Mouse (Mus musculus): ENCODE data around the gene 4931406C07Rik.

The 4931406C07Rik gene

DNA sequence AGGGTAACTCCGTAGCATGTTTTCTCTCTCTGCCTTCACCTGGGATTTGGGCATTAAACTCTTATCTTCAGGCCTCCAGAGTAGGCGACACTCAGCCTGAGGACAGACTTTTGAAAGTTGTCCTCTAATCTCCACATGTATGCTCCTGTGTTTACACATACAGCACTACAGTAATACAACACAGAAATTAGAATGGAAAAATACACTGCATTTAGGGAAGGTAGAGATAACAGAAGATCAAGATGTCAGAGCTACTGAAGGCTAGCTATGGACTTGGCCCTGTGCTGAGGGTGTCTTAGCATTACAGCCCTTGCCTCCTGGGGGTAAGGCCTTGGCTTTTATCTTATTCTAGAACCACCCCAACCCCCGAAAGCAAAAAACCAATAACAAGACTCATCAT, 17.8 kb downstream of the 4931406C07Rik start:
- DNase-seq (ENCODE audit: low read depth), result no peak

DNA sequence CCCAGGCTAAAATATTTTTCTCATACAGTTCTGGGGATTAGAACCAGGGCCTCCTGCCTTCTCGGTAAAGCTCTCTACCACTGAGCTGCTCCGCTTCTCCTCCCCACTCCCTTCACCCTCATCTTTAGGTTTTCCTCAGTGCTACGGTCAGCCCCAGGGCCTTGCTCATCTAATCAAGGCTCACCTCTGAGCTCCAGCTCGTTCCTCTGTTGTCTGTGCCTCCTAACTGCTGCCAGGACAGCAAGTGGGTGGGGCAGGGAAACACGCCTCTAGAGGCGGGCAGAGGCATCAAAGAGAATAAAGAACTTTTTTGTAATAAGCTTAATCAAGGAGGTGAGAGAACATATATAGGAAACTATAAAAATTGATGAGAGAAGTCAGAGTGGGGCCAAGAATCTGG, 18.4 kb downstream of the 4931406C07Rik start:
- DNase-seq (ENCODE audit: low read depth), result no peak

DNA sequence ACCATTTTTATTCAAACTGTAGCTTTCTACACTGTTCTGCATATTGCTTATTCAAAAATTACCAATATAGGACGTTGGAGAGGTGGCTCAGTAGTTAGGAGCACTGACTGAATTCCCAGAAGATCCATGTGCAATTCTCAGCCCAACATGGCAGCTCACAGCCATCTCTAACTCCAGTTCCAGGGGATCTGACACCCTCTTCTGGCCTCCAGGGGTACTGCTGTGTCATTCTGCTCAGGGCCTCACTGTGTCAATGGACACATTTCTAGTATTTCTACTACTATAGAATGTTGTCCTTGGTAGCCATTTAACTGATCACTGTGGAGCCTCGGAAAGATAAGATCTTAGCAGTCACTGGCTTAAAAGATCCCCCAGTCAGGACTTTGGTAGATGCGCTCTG, 20.8 kb downstream of the 4931406C07Rik start:
- no peak for DNase-seq (ENCODE audit: low read depth)

DNA sequence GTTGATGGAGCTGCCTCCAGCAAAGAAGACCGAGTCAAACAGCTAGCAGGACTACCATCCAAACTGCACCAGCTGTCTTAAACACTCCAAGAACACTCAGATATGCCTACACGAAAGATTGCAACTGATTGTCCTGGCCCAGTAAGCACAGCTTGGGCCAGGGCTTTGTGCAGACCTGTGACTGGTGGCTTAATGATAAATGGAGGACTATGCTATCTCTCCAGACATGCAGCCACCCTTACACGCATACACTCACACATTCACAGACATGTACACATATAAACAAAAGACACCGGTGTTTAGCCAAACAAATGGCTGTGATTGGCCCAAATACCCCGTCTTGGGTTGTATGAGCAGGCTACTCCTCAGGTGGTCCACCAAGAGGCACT, 25.8 kb downstream of the 4931406C07Rik start:
- DNase-seq (ENCODE audit: low read depth), result no peak

DNA sequence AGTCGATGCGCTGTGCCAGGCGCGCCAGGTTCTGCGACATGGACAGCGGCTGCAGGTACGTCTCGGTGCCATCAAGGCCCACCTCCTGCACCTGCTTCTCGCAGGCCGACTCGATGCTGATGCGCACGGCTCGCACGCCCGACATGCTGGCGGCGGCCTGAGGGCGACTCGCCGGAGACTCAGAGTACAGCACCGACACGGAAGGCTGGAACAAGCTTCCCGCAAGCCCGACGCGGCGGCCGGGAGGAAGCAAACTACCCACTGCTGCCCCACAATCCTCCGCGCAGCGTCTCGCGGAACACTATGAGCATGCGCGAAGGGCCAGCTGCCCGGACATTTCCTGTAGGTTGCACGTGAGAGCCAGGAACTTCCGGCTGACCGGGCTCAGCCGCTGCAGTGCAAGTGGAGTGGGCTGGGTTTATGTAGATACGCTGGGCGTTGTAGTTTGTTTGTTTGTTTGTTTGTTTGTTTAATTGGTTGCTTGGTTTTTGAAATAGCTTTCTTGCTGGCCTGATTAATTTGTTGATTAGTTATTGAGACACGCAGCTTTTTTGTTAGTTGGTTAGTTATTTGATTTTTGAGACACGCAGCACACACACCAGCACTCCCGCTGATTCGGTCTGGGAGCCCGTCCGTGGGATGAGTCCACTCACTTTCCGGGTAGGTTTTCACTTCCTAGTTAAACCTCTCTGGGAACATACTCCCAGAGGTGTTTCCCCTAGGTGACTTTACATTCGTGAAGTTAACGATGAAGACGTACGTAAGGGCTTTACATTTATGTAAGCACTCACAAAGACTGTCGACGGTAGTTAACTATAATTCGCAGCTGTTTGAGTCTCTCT, 26.4 kb downstream of the 4931406C07Rik start, which contains the start of gene Med17:
TSS of gene Med17 (minus strand) at position 283 of the 842 bp plus-strand sequence.
- DNase-seq (ENCODE audit: low read depth), result peak; percentile 94

DNA sequence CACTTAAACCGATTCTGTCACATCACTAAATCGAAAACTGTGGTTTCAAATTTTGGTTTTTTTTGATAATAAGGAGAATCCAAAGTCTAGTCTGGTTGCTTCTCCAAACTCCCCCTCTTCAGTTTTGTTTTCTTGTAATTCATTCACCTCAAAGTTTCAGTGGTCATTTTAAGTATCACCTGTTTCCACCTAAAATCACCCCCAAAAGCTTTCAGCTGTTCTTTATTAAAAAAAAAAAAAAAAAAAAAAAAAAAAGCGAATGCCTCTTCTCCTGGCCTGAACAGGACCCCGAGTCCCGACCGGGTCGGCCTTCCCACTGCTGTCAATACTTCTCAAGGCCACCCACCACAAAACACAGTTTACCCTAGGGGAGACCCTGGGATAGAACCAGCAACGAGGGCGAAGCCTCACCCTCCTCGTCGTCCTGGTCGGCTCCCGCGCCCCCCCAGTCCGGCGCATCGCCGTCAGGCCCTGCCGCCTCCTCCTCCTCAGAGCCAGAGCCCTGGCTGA, 27.1 kb downstream of the 4931406C07Rik start:
- DNase-seq (ENCODE audit: low read depth), result no peak

DNA sequence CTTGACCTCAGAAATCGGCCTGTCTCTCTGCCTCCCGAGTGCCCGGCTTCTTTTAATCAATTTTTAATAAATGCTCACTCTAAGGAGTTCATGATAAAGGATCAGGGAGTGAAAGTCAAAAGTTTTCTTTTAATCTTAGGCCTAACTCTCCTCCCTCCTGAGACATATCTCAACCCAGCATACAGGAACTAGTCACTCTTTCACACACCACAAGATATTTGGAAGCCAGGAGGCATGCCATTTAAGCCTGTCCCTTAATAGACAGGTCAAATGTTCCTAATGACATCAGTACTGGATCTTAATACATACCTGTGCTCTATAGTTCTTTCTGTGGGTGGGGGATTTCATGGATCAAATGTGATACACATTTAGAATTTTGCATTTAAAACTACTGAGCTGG, 27.9 kb downstream of the 4931406C07Rik start:
- no peak for DNase-seq (ENCODE audit: low read depth)

DNA sequence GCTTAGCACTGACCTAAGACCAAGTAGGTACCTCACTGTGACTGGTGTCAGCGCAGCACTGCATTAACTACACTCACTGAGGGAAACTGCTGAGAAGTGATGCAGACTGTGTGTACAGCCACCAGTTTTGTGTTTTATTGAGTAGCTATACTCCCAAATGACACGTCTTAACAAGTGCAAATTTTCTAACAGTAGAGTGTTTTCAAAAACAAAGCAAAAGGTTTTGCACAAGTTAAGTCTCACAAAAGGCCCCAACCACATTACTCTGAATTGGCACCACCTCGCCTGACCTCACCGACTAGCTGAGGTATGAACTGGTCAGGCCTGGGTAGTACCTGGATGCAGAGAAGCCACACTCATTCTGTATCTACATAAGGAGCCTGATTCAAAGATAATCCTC, 29.4 kb downstream of the 4931406C07Rik start:
- no peak for DNase-seq (ENCODE audit: low read depth)

DNA sequence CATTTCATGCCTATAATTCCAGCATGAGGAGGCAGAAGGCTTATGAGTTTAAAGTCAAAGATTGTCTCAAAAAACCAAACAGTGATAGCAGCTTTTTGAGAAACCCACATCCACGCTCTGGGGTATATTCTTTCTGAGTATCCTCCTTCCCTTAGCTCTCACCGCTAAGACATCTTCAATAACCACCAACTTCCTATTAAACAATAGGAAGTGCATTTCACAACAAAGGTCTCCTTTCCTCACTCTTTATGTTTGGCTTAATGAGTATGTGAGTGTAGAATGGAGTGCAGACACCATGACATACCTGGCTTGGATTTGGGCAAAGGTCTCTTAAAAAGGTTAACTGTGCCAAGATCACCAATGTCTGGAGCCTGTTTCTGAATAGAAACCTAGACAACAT, 32.3 kb downstream of the 4931406C07Rik start:
- no peak for DNase-seq (ENCODE audit: low read depth)

DNA sequence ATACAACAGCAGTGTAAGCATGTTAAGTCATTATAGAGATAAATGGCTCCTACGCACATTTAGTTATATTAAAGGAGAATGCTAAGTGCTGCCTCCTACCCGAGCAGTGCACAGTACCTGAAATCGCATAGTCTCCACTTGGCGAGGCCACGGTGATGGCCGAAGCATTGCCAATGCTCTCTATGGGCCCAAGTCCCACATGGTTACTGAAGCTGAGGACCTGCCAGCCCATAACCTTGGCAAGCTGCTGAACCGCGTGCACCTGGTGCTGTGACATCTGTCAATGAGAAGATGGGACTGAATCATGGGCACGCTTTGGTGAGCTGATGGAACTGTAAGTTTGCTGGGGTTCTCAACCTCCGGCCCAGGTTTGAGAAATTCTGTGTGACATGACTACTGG, 42.8 kb downstream of the 4931406C07Rik start:
- DNase-seq (ENCODE audit: low read depth), result no peak

DNA sequence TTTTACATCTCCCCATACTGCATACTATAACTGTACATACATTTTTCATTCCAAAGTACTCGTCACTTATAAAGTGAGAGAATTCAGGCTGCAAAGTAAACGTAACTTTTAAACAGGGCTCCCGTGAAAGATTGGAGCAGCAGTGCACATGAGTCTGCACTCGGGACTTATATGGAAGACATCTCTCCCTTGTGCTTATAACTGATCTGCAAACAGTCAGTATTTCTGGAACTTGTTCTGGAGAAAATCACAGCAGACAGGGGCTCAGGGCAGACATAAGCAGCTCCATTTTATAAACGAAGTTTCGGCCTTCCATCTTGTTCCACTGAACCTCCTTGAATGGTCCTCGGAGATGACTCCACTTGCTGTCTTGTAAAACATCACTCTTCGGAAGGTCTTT, 44.3 kb downstream of the 4931406C07Rik start:
- no peak for DNase-seq (ENCODE audit: low read depth)

DNA sequence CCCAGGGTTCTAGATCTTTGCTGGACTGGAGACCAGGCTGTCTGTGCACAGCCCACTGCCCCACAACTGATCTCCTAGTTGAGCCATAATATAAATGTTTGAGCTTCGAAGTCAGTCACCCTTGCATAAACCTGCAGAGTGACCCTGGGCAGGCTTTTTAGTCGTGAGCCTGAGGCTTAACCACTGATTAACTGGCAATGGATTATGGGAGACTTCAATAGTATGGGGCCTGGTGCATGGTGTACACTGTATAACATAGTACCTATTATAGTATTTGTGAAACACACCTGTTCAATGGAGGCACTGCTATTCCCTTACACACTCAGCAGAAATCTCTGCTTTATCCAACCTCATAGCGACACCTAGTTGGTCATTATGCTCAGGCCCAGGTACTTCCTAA, 50.0 kb downstream of the 4931406C07Rik start:
- DNase-seq (ENCODE audit: low read depth), result no peak

DNA sequence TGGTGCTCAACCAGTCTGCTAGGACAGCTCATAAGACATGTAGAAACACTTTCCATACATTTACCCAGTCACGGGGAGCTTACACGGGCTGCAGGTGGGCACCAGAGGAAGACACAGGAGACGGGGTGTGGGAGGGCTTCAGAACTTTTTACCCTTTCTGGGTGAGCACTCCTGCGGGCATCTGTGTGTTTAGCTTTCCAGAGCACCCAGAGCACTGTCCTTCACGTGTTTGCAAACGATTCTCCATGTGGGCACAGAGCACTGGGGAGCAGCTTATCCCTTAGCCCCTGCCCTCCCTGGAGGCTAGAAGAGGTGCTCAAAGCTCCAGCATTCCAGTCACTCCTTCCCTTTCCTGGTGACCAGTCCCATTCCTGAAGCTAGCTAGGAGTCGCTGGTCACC, 51.7 kb downstream of the 4931406C07Rik start:
- no peak for DNase-seq (ENCODE audit: low read depth)

DNA sequence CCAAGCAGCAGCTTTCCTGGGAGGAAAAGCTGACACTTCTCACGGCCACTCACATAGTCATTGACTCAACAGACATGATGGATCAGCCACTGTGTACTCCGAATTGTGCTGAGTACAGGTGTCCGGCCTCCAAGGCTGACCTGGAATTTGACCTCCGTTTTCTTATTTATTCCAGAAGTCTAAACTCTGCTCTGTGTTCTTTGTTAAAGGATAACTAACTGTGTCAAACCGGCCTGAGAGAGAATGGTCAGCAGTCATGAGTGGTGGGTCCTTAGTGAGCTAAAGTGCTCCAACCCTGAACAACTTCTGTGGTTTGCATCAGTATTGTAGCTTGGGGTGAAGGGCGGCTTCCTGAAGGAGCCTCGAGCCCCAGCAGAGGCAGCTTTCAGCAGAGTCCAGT, 54.1 kb downstream of the 4931406C07Rik start:
- DNase-seq (ENCODE audit: low read depth), result no peak

DNA sequence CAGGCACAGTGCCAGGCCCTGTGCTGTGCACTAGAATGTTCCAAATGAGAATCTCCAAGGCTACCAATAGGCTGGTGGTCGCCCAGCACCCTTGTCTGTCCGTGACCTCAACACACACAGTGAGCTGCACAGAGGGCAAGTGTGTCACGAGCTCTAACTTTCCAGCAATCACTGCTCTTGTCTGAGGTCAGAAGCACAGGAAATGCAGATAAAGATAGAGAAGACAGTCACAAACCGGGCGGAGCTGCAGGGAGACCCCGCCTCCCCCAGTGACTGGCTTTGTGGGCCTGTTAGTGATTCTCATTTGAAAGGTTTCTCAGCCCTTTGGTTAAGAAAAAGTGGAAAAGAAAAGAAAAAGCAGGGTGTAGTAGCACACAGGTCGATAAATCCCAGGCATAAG, 55.9 kb downstream of the 4931406C07Rik start:
- no peak for DNase-seq (ENCODE audit: low read depth)

DNA sequence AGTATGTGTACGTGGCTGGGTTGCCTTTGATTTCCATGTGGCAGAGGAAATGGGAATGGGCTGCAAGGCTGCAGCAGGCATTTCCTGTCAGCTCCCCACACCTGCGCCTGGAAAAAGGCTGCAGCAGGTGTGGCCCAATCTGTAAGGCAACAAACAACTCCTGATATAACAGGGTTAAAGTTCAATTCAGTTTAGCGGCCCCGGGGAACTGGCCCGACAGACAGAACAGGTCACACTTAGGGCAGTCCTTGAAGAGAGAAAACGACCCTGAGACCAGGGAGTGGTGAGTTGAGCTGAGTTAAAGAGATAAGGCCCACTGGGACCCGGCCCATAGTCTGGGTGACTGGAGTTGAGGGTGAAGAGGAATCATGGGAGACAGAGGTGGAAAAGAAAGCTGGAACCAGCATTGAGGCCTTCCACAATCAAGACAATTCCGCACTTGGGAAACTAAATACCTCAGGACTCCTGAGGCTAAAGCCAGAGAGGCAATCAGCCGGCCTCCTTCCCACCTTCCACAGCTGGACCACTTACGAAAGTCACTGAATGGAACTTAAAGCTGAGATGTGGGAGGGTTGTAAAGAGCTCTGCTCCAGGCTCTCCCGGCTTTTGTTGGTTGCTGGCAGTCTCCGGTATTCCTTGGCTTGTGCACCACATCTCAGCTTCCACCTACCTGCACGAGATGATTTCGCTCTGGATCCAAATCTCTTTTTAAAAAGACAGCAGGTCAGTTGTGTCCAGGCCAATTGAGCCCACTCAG, 60.8 kb downstream of the 4931406C07Rik start:
- no peak for DNase-seq (ENCODE audit: low read depth)

DNA sequence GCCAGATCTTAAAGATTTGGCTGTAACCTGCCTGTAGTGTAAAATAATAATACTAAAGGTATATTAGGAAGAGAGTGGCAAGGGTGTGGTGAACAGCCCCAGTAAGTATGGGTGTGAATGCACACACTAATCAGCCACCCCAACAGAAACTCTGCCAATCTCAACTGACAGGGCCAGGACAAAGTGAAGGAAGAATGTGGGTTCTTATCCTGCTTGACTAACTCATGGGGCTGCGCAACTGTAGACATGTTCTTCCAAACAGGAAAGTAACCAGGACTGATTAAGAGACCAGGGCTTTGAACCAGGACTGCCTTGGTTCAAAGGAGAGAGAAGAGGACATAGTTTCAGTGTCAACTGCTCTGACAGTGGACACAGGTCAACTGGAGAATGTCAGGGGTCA, 64.1 kb downstream of the 4931406C07Rik start:
- DNase-seq (ENCODE audit: low read depth), result no peak

DNA sequence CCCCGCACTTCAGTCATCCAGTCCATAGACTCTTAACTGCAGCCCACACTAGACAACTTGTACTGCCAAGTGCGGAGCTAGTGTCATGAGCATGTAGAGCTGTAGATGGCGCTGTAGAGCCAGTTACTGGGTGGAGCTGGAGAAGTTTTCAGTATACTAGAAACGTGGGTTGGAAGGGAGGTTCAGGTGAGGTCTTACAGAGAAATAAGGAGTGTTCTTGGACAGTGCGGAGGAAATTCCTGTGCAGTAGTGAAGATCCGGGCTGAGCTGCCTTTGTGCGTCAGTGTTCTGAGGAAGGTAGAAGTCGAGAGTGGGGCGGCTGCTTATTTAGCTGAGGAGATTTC, 64.7 kb downstream of the 4931406C07Rik start:
- DNase-seq (ENCODE audit: low read depth), result peak; percentile 74

DNA sequence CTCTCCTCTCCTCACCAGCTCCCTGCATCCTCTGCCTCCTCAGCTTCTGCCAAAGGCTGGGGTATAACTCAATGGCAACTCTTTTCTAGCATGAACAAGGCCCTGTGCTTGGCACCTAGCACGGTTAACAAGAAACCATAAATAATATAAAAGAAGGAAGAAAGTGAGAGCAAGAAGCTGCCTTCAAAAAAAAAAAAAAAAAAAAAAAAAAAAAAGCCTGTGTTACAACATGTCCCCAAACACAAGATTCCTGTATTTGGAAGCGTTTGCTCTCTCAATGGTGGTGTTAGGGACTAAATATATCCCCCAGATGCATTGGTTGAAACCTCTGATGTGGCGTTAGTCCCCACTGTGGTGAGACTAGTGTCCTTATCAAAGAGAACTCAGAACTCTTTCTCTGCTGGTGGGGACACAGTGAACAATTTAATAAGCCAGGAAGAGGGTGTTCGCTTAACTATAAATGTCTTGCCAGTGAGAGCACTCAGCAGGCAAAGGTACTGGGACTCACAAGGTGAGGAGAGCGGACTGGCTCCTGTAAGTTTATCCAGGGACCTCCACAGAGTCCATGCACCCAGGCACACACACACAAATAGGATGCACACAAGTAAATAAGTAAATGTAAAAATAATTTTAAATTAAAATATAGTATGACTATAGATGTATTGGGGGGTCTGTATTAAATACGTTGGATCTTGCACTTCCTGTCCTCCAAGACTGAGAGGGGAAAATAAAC, 65.2 kb downstream of the 4931406C07Rik start:
- DNase-seq (ENCODE audit: low read depth), result no peak

DNA sequence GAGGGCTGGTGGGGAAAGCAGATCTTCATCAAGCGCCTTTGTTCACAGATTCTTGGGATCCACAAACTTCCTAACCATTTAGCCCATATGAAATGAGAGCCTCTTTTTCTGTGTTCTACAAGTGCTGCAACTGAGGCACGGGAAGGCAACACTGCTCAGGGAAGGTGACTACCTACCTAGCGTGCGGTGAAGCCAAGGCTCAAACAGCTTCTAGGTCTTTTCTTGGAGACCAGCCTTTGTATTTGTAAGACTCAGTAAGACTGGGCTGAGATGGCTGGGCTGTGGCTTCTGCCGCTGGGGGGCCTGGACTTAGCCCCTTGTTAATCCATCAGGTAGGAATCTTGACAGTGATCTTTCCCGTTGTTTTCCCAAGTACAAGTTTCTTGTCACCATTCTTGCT, 66.2 kb downstream of the 4931406C07Rik start:
- no peak for DNase-seq (ENCODE audit: low read depth)

DNA sequence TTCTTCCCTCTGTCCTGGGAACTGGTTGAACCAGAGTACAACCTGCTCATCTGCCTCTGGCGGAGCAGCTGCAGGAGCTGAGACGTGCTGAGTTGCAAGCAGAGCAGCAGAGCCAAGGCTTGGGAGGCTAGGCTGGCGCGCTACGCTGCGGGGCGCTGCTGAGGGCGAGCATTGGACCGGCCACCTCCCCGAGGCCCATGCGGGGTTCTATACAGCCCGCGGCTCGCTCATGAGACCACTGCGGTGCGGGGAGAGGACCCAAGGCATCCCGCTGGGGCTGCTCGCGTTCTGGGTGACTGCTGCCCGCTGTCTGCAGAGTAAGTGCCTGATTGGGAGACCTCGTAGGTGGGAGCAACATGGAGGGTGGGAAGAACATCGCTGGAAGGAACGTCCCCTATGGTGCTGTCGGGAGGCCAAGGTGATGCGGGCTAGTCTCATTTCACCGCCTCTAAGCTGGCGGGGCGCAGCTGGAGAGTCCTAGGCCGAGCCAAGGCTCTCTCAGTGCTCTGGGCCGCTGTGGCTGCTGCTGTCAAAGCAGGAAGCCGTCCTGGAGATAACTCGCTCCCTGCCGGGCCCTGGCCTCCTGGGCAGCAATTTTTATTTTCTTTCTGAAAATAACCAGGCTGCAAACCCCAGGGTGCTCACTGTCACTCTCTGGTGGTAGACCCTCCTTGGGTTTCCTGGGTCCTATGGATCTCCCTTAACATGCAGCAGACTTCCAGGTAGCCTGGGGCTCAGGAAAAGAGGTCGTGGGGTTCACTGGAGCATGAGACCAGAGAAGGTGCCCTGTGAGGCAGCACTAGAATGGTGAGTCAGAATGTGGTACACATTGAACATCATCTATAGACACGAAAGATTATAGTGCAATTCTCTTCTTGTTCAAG, 67.0 kb downstream of the 4931406C07Rik start, which contains the start of gene Vstm5:
TSS of gene Vstm5 (plus strand) at position 4 of the 884 bp plus-strand sequence.
- no peak for DNase-seq (ENCODE audit: low read depth)

All from c-Kit-positive CD71-positive TER-119-negative erythroid progenitor cells, embryonic 14.5 days (primary cell).